Mouse (Mus musculus) granulocyte monocyte progenitor cell, adult 5-6 weeks (primary cell): Measurements from ENCODE around the gene Dnph1. TPM values are rescaled to one million over a fixed set of nuclear protein-coding genes. Genes with fewer than 3 reads are reported as not detected.

Experiments
- ATAC-seq: replicated peaks from 2 replicates; pipeline ENCODE4 v1.8.0; 2016; ENCODE audit warnings: mild to moderate bottlenecking, moderate TSS enrichment, inconsistent platforms; ENCODE audit not compliant: poor library complexity, severe bottlenecking
- total RNA-seq, 2 experiments: library from RNA; stranded (forward) in 1 of 2; stranded (reverse) in 1 of 2; fragments of 200-712, 200-1000 nt in 1 of 2; fragments of >200 nt in 1 of 2; fragmentation: Nextera tagmentation in 1 of 2; gene quantifications; 2 replicates each; pipeline ENCODE4 v1.2.3; 2014 to 2017

Gene Dnph1
- total RNA-seq, 2 experiments from 2014 or later, result 25.8 to 33.1 TPM

DNA sequence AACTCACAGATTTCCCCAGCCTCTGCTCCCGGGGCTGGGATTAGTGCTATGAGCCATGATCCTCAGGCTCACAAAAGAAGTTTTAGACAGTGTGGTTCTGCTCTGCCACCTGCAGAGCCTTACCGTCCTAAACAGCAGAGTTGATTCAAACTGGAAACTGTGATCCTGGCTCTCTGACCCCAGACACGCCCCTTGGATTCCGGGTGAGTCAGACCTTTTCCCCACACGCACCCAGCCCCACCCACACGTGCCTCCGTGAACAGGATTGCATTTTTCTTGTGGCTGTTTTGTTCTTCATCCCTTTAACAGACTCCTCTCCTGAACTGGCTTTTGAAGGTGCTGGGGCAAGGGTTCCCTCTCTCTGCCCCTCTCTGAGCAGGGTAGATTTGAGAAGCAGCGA lies 1.4 kb downstream of the Dnph1 start:
- no peak for ATAC-seq

DNA sequence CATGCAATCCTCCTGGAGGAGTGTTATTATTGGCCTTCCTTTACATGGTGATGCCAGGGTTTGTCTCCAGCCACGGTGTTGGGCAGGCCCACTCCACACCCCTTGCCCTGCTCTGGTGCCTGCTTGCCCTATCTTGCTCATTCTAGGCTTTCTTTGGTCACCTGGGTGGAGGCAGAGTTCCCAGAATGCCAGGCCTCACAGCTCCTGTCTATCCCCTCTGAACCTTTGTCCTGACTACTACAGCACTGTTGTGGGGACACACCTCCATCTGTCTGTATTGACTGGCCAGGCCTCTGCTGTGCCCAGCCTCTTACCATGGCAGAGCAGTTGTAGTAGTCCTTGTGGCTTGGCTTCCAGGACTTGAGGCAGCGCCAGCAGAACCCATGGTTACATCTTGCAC lies 6.3 kb downstream of the Dnph1 start:
- no peak for ATAC-seq

DNA sequence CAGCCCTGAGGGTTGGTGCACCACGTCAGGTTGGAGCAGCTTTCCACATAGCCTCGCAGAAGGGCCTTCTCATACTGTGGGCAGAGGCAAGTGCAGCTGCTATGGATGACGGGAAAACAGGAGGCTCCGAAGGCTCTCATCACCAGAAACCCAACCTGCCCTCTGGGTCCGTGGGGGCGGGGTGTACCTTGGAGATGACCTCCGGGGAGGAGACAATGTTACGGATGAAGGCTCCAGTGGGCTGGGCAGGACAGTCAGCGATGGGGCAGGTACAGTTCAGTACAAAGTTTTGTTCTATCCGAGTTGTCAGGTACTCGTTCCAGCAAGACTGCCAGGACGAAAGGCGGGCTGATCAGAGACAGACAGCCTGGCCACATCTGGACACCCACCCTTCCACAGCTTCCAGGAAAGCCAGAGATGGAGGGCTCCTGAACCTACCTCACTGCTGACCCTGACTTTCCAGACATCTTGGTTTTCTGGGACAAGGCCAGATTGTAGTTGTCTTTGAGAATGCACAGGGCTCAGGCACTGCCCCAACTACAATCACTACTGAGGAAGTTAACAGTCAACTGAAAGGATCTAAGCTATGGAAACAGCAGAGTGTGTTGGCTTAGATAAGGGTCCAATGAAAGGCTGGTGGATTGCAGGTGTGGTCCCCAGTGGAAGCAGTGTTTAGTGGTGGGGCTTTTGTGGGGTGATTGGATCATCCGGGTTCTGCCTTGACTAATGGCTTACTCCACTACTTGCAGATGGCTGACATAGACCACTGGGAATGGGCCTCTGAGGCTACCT lies 7.5 kb downstream of the Dnph1 start:
- ATAC-seq, result no peak

DNA sequence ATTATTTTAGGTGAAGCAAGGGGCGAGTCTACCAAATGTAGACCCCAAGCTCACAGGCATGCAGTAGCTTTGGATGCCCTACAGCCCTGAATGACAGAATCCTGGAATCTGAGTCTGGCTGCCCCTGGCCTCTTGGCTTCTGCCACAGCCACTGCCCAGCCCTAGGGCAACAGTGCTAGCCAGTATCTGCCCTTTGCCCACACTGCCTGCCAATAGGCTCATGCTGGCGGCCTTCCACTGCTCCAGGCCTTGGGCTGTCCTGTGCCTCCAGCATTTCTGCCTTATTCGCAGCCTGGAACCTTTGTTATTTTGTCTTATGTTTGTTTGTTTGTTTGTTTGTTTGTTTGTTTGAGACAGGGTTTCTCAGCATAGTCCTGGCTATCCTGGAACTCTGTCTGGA lies 9.1 kb downstream of the Dnph1 start:
- ATAC-seq, result no peak

DNA sequence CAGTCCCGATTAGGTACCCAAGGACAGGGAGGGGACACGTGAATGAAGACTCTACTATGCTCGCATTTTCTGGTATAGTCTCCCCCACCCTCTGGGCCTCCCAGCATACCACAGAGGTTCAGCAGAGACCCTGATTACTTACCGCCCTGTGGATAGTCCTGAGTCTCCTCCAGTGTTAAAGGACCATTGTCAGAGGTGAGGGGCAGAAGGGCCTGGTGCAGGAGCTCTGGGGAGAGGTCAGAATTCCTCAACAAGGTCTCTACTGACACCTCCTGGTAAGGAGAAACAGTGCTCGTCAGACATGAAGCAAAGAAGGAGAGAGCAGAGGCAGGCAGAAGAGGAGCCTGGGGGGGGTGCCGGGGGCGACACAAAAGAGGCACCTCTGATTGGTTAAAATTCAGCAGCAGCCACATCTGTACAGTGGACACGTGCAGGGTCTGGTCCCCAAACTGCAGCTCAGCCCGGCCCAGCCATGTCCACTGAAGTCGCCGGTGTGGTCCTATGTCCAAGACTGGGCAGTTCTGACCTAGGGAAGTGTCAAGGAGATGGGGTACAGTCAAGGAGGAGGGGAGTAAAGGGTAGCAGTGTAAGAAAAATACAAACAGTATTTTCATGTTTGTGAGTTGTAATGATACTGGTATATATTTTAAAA lies 14.7 kb downstream of the Dnph1 start:
- no peak for ATAC-seq

DNA sequence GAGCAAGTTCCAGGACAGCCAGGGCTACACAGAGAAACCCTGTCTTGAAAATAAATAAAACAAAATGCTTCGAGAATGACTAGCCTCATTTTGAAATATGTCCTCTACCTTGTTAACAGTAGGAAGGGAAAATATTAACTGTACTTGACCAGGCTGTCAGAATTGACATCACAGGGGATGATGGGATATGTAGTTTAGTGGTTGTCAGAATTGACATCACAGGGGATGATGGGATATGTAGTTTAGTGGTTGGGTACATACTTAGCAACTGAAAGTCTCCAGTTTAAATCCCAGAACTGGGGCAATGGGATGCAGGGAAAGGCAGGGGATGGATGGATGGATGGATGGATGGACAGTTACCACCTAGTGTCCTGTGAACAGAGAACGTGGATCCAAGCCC lies 16.8 kb downstream of the Dnph1 start:
- ATAC-seq, result no peak

DNA sequence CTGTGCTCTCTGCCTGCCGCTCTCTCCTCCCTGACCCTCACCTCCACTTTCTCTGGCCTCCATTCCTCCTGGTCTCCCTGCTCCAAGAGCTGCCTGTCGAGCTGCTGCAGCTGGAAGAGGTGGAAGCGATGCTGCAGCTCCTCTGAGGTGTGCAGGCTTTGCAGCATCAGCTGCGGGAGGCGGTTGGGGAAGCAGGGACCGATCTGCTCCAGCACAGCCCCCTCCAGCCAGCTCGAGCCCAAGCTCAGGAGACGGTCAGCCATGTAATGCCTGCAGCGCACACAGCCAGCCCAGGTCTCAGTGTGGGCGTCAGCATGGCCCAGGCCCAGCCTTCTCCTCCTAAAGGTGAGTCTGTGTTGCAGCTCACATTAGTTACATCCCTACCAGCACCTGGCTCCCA lies 23.5 kb downstream of the Dnph1 start:
- ATAC-seq, result no peak

DNA sequence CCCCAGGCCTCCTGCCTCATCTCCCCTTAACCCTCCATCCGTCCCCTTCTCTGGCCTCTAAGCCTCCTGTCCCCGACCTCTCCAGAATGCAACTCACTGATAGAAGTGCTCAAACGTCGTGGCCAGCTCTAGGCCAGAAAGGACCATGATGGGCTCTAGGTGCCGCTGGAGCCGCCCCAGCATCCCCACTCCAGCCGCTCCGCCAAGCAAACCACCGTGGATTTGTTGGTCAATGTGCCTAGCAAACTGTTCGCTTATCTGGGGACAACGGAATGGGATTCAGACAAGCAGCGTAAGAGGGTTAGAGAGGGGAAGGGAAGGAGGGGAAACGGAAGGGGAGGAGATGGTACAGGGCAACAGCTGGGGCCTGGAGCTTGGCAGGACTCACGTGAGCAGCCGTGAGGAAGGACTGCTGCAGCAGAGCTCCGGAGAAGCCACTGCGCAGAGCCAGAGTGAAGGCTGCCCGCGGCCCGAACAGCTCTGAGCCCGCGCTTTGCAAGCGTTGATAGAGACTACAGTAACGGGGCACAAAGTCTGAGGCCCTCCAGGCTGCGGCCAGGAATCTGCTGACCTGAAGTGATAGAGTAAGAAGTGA lies 24.0 kb downstream of the Dnph1 start:
- ATAC-seq, result peak; percentile 64

DNA sequence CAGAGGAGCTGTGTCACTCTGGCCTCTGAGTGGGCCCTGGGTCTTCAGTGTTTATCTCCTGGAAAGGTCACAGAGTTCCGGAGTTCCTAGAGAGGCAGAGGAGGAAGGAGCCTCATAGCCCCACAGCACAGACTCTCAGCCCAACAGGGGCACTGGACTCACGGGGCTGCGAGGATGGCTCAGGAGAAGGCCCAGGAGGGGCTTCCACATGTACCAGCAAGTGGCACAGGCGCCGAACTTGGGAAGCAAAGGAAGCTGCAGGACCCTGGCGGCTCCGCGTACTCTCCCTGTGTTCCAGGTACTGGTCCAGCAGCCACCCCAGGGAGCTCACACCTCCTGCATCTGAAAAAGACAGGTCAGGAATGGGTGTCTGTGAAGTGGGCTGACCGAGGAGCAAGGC lies 24.7 kb downstream of the Dnph1 start:
- ATAC-seq, result no peak

DNA sequence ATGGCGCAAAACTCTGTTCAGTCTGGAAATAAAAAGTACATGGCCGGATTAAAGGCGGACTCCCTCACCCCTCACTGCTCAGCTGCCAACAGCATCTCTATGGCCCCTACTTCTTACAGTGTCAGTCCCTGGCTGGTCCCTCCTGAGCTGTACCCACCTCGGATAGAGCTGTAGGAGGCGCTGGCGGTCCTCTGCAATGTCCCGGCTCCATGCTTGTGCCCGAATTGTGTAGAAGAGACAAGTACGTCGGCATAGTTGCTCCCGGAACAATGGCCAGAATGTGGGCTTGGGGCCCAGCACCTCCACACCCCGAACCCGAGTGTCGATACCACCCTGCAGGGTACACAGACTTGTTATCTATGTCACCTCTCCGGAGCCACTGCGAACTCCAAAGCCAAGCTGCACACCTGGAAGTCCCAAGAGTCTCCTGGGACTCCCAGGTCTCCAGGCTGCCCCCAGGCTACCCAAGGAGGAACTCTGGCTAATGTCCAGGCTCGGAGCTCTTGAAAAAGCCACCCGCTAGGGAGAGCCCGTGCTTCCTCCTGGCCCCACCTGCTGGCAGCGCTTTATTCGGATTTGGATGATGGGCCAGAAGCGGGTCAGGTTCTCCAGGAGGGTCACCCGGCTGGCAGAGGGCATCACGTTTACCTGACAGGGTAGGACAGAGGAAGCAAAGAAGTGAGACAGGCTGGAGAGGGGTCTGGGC lies 25.6 kb downstream of the Dnph1 start:
- no peak for ATAC-seq

DNA sequence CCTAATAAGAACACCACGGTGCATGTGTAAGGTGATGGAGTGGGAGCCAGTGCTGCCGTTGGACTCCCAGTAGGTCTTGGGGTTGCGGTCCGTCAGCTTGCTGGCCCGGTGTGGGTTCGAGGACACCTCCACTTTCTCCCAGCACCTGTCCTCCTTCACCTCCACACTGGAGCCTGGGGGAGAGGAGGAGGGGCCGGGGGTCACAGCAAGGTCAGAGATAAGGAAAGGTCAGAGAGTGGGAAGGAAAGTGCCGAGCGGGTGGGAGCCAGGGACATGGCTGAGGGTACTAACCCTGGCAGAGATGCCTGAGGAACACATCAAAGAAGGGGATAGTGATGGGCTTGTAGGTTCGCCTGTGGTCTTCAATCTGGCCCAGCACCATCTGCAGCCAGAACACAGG lies 28.6 kb downstream of the Dnph1 start:
- no peak for ATAC-seq

DNA sequence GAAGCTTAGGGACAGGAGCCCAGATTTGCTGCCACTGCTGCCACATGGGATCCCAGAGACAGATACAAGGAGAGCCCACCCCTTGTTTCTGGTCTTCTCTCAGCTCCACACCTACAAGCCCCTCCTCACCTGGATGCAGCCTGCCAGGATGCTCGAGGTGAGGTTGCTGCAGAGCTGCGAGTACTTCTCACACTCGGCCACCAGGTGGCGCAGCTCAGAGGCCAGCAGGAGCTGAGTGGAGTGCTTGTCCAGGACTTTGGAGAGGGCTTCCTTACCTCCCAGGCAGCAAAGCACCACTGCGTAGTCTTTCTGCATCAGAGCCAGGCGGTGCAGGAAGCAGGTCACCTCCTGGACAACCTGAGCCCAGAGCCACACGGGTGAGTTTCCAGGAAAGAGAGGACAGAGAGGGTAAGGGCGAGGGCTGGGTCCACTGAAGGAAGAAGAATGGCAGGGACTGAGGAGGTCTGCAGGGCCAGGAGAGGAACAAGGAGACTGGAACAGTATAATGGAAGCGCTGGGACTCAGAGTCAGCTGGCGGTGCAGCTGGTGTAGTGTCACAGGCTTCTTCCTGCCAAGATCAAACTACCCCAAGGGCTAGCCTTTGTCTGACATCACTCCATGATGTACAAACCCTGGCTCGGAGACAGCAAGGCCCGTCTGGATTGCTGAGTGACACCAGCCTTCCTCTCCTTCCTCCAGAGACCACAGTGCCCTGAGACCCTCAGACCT lies 29.2 kb downstream of the Dnph1 start:
- ATAC-seq, result peak; percentile 71

DNA sequence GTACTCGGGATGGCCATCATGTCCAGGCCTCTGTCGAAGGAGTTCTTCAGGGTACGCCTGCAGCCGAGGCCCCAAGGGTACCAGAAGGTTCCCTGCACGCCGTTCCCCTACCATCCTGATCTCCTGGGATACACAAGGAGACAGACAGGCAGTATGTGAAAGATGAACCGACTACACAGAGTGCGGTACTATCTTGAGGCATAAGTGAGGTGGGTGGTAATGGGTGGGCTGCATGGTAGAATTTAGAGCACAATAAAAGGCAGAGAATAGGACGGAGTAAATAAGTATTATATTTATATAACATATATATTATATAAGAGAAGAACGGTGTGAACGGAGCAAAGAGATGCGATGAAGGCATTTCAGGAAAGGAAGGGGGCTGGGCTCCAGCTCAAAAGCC lies 47.1 kb downstream of the Dnph1 start:
- ATAC-seq, result no peak

DNA sequence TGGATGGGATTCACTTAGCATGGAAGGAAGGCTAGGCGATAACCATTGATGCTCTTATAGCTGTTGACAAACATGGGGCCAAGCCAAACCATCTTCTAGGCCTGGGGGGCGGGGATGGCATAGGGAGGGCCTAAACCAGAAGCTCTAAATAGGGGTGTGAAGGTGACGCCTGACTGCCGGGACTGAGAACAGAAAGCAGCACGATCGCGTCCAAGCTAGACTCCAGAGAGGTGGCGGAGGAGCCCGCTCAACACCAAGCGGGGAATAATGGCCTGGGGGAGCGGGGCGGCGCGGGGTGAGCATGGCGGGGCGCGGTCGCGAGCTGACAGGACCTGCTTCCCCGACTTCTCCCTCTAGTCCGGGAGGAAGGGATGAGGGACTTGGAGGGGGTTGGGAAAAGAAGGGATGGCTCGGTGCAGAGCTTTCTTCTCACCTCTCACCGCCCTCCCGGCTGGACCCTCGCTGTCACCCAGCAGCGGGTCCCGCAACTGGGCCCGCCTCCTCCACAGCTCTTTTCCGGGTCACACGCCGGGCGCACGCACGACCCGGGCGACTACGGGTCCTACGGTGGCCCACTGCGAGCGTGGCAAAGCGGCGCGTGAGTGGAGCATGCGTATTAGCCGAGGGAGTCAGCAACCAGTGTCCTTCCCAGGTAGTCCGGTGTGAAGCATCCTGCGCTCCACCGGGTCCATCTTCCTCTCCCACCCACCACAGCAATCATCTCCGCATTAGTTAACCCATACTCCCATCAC lies 49.5 kb downstream of the Dnph1 start, which contains the start of gene Cul9:
Cul9 (minus strand) TSS at position 576 of the 752 bp plus-strand sequence.
- peak; percentile 90 for ATAC-seq

DNA sequence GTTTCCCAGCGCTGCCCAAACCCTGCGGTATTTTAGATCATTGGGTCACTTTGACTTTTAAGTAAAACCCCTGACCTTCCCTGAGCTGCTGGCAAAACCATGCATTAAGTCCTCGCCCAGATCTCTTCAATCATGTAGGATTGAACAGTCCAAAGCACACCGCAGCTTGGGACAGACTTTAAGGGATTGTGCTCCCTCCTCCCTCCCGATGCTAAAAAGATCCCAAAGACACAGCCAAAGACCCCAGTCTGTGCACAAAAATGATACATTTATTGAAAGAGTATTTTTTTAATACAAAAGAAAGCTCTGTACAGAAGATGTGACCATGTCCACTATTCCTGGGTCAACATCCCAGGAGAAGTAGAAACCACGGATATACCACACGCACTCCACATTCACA lies 50.1 kb downstream of the Dnph1 start:
- no peak for ATAC-seq

DNA sequence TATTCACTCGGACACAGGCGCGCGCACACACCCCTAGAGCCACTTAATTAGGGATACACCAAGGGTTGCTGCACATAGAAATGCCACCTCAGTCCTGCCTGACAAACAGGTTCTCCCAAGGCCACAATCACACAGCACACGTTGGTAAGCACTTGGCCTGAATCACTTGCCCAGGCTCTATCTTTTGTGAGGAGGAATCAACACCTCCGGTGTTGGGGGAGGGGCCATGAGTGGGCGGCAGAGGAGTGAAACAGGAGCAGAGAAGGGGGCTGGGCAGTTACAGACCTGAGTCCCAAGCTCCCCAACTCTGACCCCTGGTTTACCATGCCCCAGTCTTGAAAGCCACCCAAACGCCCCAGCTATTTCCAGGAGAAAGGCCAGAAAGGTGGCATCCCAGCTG lies 50.5 kb downstream of the Dnph1 start:
- no peak for ATAC-seq

DNA sequence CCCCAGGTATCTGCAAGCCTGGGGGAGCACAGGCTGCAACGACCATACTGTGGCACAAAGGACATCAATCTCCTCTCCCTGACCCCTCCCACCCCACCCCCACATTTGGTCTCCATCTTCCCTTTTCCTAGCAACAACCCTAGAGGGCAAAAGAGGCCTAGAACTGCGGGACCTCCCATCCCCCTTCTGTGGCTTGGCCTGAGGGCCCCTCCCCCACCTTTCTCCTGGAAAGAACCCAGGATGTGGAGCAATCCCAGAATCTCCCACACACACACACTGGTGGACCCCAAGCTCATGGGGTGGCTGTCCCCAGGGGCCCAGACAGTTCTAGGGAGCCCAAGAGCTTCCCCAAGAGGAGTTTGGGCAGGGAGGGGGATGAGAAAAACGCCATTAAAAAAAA lies 51.4 kb downstream of the Dnph1 start:
- ATAC-seq, result no peak

DNA sequence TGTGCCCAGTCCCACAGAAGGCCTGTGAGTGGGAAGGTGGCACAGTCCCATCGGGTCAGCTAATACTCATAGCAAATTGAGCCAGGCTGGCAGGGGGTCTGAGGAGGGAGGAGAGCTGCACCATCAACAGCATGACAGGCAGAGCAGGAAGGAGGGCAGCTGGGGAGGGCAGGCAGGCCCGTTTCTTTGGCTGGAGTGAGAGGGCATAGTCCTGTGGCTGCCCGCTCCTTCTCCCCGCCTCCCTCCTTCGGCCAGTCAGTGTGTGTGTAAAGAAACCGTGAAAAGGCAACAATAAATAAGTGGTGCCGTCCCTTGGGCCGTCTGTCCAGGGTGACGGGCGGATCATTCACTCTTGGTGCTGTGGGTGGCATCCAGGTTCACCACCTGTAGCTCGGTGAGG lies 52.2 kb downstream of the Dnph1 start:
- no peak for ATAC-seq

DNA sequence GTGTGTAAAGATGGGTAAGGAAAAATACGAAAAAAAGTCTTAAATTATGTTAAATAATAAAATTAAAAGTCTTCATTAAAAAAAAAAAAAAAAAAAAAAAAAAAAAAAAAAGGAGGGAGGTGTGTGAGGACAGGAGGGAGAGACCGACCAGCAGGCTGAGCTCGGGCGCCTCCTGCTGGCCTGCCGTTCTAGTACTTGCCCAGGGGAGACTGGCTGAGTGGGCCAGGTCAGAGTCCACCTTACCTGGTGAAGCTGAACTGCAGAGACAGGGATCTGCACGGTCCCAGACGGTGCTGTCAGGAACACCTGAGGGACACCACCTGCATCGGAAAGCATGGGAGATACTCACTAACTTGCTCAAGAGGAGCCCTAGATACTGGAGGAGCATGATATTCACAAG lies 52.7 kb downstream of the Dnph1 start:
- no peak for ATAC-seq
